Mouse (Mus musculus): Measurements from ENCODE around the gene Fahd2a.

The Fahd2a gene

DNA sequence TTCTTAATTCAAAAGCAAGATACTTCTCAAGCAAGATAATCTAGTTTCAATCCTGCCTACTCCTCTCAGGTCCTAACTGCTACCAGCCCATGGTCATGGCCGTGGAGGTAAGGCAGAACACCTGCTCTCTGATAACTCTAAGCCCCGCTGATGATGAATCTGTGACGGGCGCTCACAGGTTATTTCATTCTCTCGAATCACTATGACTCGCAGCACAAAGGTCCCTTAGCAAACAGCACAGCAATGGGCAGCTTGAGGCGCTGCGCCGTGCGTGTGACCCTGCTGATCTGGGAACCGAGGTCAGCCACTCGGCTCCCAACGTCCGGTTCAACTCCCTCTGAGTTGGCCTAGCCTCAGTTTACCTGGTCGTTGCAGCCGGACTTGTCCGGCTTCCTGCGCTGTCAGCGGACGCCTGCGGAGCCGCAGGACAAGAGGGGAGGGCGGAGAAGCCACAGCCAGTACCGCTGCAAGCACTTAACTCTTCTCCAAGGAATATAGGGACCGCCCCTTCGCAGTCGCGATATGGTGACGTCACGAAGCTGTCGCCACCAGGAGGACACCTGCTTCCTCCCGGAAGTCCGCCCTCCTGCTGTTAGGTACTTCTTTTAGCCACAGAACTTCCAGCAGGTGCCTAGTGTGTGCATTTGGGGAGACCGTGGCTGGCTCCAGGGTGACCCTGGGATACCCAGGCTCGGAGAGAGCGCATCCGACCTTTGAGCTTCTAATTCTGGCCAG lies at the start of gene Fahd2a:
Gene Fahd2a, minus strand, starts transcription at position 511 of the 735 bp plus-strand sequence.
- in situ Hi-C loops (cut with MboI; ENCODE audit: unreplicated experiment in 2 of 2): no loop called here

DNA sequence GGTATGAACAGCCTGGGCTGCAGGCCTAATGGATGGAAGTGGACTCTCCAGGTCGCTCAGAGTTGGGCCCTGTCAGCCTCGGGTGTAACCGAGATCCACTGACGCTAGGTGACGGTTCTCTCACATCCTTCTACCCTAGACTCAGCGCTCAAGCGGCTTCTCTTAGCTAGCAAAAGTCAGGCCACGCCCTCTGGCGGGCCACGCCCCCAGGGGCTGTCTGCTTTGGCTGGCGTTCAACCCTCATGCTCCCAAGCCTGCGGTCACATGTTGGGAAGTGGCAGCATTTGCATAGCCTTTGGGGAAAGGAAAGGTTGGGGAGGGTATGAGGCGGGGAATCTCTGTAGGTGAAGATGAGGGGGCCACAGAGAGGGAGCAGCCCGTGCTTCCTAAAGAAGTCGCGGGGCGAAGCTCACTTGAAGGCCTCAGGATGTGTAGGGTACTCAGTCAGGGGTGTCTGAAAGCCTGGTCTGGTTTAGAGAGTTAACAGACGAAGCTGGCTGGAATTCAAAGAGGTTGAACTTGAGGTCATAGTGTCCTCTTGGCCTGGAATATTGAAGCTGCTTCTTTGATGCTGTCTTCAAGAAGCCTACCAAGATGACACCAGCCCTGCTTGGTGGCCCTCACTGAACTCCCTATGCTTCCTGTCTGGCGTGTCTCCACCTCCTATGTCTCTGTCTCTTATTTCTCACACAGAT lies 40.3 kb upstream of the Fahd2a start:
- in situ Hi-C loops (cut with MboI; ENCODE audit: unreplicated experiment in 2 of 2): no loop called here

DNA sequence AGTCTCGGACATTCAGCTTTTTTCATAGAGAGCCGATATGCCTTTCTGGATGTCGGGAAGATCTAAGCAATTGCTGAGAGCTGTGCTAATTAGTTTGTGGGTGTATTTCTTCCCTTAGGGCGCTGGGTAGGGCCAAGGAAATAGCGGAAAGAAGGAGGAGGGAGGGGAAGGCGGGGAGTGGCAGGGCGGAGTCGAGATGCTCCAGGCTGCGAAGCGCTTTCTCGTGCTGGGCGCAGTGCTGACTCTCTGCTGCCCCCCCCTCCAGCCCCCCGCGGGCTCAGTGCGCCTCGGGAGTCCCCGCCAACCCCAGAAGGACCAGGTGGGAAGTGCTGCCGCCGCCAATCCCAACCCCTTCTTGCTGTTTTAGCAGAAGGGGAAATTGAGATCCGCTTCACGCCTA lies 38.6 kb upstream of the Fahd2a start:
- in situ Hi-C loops (cut with MboI; ENCODE audit: unreplicated experiment in 2 of 2): no loop called here

DNA sequence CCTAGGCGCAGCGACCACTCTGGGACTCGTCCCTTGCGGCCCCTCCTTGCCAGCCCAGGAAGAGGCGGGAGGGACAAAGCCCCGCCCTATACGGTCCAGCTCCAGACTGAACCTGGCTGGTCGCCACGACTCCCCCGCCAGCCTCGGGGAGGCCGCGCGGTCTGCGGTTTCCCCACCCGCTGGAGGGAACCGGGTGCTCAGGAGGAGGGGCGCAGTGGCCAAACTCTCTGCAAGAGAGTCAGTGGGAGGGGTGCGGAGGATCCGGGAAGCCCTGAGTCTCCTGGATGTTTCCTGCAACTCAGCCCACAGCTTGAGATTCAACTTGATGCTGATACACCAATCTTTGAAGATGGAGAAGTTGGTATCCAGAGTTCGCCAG lies 38.2 kb upstream of the Fahd2a start:
- in situ Hi-C loops (cut with MboI; ENCODE audit: unreplicated experiment in 2 of 2): no loop called here

DNA sequence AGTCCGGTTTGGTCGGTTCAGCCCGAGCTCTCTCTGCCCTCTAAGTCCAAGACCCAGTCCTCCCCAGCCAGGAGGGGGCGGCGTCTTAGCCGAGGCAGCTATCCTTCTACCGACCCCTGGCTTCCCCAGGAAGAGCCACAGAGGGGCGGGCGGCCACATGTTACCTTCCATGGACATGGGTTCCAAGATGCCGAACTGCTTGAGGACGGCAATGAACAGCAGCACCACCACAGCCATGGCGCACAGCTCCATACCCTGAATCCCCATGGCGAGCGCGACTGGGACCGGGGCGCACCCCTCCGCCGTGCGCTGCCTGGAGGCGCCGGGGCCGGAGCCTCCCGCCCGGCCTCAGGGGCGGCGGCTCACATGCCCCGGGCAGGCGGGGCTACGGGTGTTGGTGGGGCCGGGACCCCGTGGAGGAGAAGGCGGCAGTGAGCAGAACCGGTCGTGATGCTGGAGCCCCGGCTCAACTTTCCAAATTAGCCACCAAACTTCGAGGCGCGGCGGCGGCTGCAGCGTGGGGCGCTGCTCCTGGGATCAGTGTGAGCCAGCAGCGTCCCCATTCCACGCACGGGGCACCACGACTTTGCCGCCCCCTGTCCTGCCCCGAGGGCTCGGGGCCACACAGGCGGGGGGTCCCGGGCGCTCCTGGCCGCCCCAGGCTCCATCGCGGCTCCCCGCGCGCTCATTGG lies 37.6 kb upstream of the Fahd2a start:
- in situ Hi-C loops (cut with MboI; ENCODE audit: unreplicated experiment in 2 of 2): no loop called here

DNA sequence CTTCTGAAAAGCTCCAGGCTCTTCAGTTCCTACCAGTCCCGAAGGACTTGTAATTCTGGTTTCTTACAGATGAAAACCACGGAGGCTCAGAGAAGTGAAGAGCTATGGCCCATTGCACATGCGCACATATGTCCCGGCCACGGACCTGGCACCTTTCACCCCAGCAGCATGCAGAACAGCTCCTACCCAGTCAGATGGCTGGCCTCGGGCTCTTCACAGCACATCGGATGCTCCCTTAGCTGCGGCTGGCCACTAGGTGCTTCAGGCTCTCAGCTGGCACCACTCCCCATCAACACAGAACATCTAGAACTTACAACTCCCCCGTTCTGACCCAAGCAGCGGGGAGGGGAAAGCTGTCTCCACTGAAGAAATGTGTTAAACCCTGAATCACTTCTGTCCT lies 35.4 kb upstream of the Fahd2a start:
- in situ Hi-C loops (cut with MboI; ENCODE audit: unreplicated experiment in 2 of 2): no loop called here

DNA sequence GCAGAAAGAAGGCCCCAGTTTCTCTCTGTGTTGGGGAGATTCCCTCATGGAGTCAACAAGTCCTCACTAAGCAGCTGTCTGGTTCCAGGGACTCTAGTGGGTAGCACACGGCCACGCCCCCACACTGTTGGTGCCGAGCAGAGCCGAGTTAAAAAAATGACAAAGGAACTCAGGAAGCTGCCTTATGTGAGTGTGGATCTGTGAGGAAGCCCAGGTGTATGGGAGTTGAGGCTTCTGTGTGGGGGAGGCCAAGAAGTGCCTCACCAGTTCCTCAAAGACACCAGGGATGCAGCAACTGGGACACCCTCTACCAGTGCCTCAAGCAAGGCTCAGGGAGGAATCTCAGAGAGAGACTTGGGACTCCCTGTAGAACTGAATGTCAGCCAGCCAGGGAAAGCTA lies 34.8 kb upstream of the Fahd2a start:
- in situ Hi-C loops (cut with MboI; ENCODE audit: unreplicated experiment in 2 of 2): no loop called here

DNA sequence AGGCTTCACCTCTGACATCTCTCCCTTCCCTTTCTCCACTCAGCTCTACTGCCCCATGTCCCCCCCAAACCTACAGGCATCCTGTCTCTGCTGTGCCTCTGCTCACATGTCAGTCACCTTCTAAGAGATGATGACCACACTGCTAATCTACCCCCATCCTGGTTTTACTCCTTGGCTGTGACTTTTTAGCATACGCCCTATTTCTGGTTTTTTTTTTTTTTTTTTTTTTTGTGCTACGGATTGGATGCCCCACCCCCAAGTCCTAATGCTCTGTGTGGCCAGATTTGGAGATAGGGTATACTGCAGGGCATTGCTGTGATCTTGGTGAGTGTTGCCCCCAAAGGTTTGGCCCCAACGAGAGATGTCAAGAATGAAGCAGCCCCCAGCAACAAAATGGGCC lies 27.9 kb upstream of the Fahd2a start:
- in situ Hi-C loops (cut with MboI; ENCODE audit: unreplicated experiment in 2 of 2): no loop called here

DNA sequence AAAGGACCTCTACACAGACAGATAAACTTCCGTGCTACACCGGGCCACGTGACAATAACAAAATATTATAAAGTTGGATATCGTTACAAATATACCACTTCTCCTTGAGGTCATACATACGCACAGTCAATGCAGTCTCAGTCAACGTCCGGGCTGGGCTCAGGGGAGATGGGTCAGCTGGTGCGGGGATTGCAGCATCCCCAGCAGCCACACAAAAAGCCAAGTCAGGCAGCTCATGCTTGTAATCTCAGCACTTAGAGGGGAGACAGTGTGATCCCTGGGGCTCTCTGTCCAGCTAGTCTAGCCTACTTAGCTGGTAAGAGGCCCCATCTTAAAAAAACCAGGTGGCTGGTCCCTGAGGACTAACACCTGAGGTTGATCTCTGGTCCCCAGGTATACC lies 26.9 kb upstream of the Fahd2a start:
- in situ Hi-C loops (cut with MboI; ENCODE audit: unreplicated experiment in 2 of 2): no loop called here

DNA sequence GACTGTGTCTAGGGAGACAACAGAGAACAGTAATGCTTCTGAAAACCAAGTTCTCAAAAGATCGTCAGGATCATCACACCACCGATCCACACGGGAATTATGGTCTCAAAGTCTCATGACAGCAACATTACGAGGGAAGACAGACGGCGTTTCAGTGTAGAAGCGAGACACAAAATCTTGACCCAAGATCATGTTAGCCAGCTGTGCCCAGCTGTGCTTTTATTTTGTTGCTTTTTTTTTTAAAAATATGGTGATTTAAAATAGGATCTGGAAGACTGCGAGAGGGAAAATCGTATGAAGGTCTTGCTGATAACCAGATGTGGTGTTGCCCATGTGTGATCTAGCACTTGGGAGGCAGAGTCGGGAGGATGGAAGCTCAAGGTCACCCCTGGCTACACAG lies 26.3 kb upstream of the Fahd2a start:
- in situ Hi-C loops (cut with MboI; ENCODE audit: unreplicated experiment in 2 of 2): no loop called here

DNA sequence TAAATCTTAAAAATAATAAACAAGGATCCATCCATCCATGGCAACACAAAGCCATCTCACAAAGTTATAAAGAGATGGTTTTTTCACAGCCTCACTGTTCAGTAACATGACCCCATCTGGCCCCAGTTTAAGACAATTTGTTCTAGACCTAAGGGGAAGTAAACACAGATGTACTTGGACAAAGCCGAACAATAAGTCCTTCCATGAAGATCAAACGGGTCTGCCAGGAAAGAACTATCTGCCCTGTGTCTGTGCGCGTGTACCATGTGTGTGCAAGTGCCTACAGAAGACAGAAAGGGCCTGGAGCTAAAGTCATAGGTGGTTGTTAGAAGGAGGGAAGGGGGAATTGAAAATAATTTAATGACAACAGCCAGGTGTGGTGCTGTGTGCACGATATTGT lies 25.8 kb upstream of the Fahd2a start:
- in situ Hi-C loops (cut with MboI; ENCODE audit: unreplicated experiment in 2 of 2): no loop called here

DNA sequence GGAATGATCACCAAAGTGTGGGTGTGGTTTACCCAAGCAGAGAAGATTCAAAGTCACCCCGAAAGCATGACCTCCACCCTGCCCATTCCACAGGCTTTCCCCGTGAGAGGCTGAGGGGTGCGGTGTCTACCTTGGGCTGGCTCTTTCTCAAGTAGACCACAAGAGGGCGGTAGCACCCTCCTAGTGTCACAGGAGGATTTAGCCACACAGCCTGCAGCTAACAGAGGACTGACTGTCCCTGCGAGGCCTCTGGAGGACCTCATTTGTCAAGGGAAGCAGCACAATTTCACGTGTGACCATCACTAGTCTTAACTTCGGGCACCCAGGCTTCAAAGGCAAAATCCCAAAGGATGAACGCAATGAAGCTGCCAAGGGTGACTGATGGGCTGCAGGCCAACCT lies 17.9 kb upstream of the Fahd2a start:
- in situ Hi-C loops (cut with MboI; ENCODE audit: unreplicated experiment in 2 of 2): no loop called here

DNA sequence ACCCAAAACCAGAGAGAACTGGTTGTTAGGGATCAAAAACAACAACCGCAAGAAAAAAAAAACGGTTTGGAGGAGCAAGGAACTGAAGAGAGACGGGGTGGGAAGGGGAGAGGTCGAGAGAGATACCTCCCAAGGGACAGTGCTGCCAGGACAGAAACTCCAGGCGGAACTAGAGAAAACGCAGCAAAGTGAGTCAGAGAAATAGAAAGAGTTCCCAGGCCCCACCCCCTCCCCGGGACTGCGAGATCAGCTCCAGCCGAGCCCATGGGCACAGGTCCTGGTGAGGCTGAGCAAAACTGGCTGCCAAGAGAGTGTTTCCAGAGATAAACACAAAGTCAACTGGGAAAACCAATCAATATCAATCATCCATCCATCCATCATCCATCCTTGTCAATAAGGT lies 17.0 kb upstream of the Fahd2a start:
- in situ Hi-C loops (cut with MboI; ENCODE audit: unreplicated experiment in 2 of 2): no loop called here

DNA sequence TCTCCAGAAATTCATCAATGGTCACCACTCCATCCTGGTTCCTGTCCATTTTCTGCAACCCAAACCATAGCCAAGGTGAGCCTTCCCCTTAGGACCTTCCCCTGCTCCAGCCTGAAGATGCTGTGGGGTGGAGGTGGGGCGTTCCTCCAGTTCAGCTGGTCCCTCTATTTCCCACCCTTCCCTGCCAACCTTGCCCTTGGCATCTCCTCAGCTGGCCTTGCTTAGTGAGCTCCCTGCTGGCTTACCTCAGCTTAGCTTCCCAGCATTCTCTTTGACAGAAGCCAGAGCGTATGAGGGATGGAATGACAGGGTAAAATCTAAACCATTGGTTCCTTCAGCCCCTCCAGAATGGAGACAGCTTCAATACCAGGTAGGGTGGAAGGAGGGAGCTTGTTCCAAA lies 15.0 kb upstream of the Fahd2a start:
- in situ Hi-C loops (cut with MboI; ENCODE audit: unreplicated experiment in 2 of 2): loop anchor here in 1 of 2 experiments (10.0 kb wide), 1 partner anchor 295 kb away; no protein-coding TSS in a partner anchor

DNA sequence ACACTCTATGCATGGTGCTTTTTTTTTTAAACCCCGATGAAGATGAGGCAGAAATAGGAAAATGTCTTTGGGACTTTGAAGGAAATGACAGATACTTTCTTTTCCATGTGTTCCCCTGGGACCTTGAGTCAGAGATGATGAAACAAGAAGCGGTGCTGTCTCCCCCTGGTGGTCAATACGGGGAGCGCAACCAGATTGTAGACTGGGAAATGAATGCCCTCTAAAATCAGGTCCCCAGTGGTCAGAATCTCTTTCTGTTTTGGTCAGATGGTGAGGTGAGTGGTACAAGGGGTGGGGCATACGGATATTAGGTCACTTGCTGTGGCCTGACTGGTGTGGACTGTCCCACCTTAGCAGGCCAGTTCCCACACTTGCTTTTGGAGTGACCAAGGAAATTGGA lies 9.4 kb upstream of the Fahd2a start:
- in situ Hi-C loops (cut with MboI; ENCODE audit: unreplicated experiment in 2 of 2): loop anchor here (5.0 to 10.0 kb wide), 3 partner anchors 86 to 289 kb away; partner anchors contain the start of gene Adra2b (in 1 of the 2)

DNA sequence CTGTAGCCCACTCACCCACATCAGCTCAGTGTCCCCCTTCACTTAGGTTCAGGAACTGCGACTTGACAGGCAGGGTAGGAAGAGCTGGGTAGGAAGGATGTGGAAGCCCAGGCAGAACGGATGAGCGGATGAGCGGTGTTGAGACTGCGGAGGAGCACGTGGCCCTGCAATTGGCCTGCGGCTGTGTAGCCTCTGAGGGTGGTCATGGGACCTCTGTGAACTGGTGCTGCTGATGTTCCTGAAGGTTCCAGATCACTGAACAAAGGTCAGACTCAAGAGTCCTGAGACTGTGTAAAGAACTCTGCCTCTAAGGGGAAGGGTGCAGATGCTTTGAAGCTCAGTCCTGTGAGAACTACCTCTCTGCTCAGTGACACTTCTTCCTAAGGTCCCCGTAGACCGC lies 8.8 kb upstream of the Fahd2a start:
- in situ Hi-C loops (cut with MboI; ENCODE audit: unreplicated experiment in 2 of 2): loop anchor here (5.0 to 10.0 kb wide), 3 partner anchors 86 to 288 kb away; partner anchors contain the start of gene Adra2b (in 1 of the 2)

DNA sequence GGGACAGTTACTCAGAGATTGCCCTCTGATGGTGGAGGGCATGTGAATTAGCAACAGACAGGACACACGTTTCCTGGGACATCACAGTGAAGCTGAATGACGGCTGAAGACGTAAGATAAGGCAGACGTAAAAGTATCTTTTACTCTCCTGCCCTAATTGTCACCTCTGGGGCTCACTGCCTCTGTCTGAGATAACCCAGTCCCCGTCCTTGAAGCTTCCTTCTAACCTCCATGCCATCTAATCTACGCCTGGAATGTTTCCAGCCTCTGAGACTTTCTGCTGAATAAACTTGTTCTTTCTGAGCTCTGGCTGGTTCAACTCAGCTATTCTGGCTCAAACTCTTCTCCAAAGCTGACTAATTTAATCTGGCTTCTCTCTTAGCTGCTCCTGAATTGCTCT lies 7.4 kb upstream of the Fahd2a start:
- in situ Hi-C loops (cut with MboI; ENCODE audit: unreplicated experiment in 2 of 2): loop anchor here (5.0 to 10.0 kb wide), 3 partner anchors 84 to 287 kb away; partner anchors contain the start of gene Adra2b (in 1 of the 2)

DNA sequence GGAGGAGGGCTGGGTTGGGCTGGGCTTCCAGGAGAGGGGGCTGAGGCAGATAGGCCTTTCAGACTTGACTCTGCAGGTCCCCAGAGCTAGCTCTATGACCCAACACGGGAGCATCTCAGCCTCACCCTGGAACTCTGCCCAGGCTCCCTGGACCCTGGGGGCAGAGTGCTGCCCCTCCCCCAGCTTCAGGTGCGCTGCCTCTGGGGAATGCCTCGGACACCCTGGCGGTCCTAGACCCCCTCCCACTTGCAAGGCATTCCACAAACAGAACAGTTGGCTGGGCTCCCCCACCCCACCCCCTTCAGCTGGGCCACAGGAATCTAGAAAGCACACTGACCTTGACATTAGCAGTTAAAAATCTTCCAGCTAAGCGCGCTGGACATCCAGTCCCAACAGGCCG lies 5.3 kb upstream of the Fahd2a start:
- in situ Hi-C loops (cut with MboI; ENCODE audit: unreplicated experiment in 2 of 2): loop anchor here (5.0 to 10.0 kb wide), 3 partner anchors 82 to 285 kb away; partner anchors contain the start of gene Adra2b (in 1 of the 2)

DNA sequence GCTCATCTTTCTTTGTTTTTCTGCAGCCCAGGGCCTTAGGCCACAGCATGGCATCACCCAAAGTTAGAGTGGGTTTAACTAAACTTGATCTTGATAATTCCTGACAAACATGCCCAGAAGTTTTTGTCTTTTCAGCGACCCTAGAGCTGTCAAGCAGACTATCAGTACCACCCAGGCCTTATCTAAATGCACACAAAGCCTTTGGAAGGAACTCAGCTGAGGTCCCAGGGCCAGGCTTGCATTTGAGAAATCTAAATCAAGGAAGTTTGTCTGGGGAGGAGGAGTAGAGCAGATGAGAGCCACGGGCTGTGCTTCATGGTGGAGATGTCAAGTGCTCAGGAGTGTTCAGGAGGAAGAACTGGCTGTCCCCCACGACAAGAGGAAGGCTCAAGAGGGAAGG lies 2.5 kb upstream of the Fahd2a start:
- in situ Hi-C loops (cut with MboI; ENCODE audit: unreplicated experiment in 2 of 2): no loop called here

DNA sequence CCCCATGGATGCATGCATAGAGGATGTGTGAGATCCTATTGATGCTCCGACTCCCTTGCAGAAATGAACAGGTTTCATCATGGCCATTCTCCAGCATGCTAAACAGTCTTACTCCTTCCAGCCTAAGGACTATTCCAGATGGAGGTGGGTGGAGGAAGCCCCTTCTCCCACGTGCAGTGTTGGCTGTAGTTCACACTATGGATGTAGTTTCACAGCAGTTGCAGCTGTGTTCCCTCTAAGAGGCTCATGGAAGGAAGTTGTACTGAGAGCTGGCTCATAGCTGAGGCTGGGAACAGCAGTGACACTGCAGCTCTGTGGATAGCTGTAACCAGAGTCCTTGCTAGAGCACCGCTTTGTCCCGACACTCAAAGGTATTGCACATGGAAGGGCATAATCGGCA lies 6.7 kb downstream of the Fahd2a start:
- in situ Hi-C loops (cut with MboI; ENCODE audit: unreplicated experiment in 2 of 2): loop anchor here in 1 of 2 experiments (5.0 kb wide), 1 partner anchor 265 kb away; no protein-coding TSS in a partner anchor

DNA sequence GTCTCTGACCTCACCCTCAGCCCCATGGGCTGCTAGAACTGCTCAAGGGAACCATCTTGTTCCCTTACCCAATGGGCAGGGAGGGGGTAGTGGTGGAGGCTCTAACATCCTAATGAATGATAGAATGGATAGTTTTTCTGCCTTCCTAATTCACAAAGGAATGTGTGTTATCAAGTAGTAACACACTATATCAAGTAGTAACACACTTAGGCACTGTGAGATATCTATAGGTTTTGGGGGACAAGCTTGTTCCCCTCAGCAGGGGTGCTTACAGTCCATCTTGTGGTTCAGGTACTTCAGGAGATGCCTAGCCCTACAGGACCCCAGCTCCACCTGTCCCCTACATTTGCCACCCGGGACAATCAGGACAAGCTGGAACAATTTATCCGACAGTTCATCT lies 8.8 kb downstream of the Fahd2a start:
- in situ Hi-C loops (cut with MboI; ENCODE audit: unreplicated experiment in 2 of 2): loop anchor here in 1 of 2 experiments (5.0 kb wide), 1 partner anchor 263 kb away; no protein-coding TSS in a partner anchor
